Mouse (Mus musculus) macrophage (primary cell): ENCODE measurements around the gene Olfr692. TPM values are rescaled to one million over a fixed set of nuclear protein-coding genes. Genes with fewer than 3 reads are reported as not detected.

Source experiments
- polyA plus RNA-seq: library from polyadenylated mRNA; stranded (reverse); fragments of 250-400 nt; gene quantifications from 3 replicates; pipeline ENCODE4 v1.2.4, GENCODE M21; 2018; ENCODE audit warnings: inconsistent platforms

The Olfr692 gene
- polyA plus RNA-seq, 1 experiment from 2014 or later: not detected

Other genes starting within 250 kb of the Olfr692 start
- not detected in 3 replicates for gene Olfr683, start 221.2 kb upstream of the Olfr692 start, polyA plus RNA-seq
- not detected in 3 replicates for gene Olfr684, start 204.6 kb upstream of the Olfr692 start, polyA plus RNA-seq
- gene Olfr685, start 182.2 kb upstream of the Olfr692 start, polyA plus RNA-seq: not detected in 3 replicates
- not detected in 3 replicates for gene Olfr686, start 160.7 kb upstream of the Olfr692 start, polyA plus RNA-seq
- gene Olfr688, start 80.1 kb upstream of the Olfr692 start, polyA plus RNA-seq: not detected in 3 replicates
- gene Olfr689, start 57.1 kb upstream of the Olfr692 start, polyA plus RNA-seq: not detected in 3 replicates
- gene Olfr690, start 34.1 kb upstream of the Olfr692 start, polyA plus RNA-seq: not detected in 3 replicates
- not detected in 3 replicates for gene Olfr691, start 26.0 kb upstream of the Olfr692 start, polyA plus RNA-seq
- not detected in 3 replicates for gene Gm5901, start 6.8 kb downstream of the Olfr692 start, polyA plus RNA-seq
- 6.6 to 12.5 TPM (median 9.3 TPM) in 3 replicates for gene Fam160a2, start 31.8 kb downstream of the Olfr692 start, polyA plus RNA-seq
- gene Cnga4, start 36.3 kb downstream of the Olfr692 start, polyA plus RNA-seq: not detected in 3 replicates
- not detected in 3 replicates for gene Cckbr, start 57.5 kb downstream of the Olfr692 start, polyA plus RNA-seq
- gene Cavin3, start 114.1 kb downstream of the Olfr692 start, polyA plus RNA-seq: not detected in 3 replicates
- 23.5 to 31.0 TPM (median 25.9 TPM) in 3 replicates for gene Smpd1, start 186.1 kb downstream of the Olfr692 start, polyA plus RNA-seq
- 0.04 to 0.58 TPM in 2 of 3 replicates, not detected in the other for gene Apbb1, start 213.4 kb downstream of the Olfr692 start, polyA plus RNA-seq
- 0.24 TPM in 1 of 3 replicates, not detected in the others for gene Hpx, start 231.9 kb downstream of the Olfr692 start, polyA plus RNA-seq